Mouse (Mus musculus) layer of hippocampus, adult 11-12 months (tissue): Measurements from ENCODE around the gene Zfp719.

Experiments
- DNase-seq: peaks from one replicate; pipeline ENCODE4 v3.0.0; 2022; ENCODE audit warnings: low spot score

Zfp719 gene

DNA sequence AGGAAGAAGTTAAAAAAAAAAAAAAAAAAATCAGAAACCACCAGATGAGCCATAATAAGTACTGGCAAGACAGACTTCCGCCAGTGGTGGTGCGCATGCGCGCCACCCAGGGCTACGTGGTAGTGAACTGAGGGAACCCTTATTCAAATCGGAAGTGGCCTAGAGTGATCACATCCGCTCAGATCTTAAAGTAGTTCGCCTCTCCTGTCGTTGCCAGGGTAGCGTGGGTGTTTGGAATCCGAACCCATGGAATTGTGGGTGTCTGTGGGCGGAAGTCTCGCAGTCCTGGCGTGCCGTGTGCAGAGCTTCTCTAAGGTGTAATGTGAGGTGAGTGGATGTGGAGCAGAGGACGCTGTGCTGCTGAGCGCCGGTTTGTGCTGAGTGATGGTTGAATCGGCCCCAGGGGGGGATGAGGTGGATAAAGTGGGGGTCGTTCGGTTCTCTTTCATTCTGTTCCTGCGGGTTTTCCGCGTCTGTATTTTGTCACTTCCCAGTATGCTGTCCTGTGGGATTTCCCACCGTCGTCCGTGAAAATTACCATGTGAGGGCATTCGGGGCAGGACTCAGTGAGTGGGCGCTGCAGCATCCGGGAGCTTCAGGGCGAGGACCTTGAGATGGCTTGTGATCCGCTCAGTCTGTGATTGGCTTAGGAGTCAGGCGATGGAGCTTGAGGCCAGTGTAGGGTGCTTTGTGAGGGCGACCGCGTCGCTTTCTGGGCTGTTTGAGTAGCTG lies at the start of gene Zfp719:
Gene Zfp719, plus strand, starts transcription at position 171 of the 732 bp plus-strand sequence.
- peak; percentile 94 for DNase-seq

DNA sequence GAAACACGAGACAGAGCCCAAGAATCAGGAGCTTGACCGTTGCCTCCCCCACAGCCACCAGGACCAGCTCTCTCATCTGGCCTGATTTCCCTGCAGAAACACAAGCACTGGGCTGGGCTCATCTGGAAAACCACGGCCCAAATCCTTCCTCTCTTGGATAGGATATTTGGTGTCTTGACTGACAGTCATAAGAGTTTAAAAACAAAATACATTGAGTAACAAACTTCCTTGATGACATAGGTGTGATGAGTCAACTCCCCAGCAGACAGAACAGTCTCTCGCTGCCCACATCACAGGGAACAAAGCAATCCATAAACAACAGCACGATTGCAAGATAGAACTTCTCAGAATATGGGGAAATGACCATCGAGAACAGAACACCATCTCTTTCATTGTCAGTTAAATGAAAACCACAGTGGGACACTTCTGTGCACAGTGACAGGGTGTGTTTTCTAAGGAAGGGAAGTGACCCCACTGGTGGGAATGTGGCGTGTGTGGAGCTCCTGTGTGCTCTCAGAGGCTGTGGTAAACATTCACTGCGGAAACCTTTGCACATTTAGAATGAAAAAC lies 49.1 kb upstream of the Zfp719 start:
- DNase-seq: no peak

DNA sequence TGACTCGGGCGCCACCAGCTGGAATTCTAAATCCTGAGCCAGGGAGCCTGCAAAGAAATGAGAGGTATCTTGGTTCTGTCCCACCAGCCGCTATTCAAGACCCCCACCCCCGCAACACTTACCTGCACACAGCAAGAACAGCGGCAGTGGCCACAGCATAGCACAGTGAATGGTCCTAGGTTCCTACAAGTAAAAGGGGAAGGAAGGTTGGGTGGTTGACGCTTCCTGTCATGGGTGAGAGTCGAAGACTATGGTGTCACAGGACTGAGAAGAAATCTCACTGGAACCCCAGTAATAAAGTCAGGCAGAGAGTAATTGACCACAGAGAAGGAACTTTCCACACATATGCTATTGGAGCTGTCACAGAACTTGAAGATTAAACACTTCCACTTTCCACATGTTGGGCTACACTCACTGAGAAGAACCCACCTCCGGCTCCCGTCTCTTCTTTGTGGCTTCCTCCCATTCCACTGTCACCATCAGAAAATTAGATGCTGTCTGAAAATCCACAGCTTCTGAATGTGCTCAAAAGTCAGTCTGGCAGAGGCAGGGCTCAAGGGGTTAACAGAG lies 46.4 kb upstream of the Zfp719 start:
- DNase-seq: peak; percentile 39

DNA sequence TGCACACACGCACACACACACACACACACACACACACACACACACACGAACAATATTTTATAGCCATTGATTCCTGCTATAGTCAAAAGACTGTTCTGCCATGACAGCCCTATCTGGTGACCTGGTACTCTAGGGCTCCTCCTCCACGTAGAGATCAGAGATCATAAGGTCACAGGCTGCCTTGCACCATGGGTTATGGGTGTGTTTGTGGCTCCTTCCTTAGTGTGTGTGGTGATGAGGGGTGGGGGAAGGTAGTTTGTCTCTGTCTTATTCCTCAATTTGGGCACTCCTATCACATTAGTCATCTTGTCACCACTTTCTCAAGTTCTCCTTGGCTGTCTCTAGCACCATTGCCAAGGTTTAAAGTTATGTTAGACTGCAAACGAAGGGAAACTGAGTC lies 40.9 kb upstream of the Zfp719 start:
- no peak for DNase-seq

DNA sequence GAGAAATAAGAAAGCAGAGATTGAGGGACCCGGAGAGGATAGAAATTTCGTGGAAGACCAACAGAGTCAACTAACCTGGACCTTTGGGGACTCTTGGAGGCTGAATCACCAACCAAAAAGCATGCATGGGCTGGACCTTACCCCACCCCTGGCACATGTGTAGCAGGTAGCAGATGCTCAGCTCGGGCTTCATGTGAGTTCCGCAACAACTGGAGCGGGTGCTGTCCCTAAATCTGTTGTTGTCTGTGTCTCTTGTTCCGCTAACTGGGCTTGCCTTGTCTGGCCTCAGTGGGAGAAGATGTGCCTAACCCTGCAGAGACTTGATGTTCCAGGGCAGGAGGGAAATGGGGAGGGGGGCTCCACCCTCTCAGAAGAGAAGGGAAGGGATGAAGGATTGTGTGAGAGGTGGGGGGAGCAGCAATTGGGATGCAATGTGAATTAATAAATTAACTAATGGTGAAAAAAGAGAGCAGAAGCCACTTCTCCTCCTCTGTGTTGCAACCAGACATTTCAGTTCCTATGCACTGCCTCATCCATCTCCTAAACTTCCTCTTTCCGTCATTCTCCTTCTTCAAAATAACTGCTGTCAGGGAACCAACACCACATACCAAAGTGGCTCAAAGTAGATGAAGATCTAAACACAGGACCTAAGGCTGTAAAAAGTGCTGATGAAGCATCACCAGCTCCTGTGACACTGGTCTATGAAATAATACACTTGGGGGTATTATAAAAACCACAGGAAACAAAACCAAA lies 35.0 kb upstream of the Zfp719 start, which contains the start of gene Cd33:
Gene Cd33, minus strand, starts transcription at position 204 of the 753 bp plus-strand sequence.
- DNase-seq: peak; percentile 42

DNA sequence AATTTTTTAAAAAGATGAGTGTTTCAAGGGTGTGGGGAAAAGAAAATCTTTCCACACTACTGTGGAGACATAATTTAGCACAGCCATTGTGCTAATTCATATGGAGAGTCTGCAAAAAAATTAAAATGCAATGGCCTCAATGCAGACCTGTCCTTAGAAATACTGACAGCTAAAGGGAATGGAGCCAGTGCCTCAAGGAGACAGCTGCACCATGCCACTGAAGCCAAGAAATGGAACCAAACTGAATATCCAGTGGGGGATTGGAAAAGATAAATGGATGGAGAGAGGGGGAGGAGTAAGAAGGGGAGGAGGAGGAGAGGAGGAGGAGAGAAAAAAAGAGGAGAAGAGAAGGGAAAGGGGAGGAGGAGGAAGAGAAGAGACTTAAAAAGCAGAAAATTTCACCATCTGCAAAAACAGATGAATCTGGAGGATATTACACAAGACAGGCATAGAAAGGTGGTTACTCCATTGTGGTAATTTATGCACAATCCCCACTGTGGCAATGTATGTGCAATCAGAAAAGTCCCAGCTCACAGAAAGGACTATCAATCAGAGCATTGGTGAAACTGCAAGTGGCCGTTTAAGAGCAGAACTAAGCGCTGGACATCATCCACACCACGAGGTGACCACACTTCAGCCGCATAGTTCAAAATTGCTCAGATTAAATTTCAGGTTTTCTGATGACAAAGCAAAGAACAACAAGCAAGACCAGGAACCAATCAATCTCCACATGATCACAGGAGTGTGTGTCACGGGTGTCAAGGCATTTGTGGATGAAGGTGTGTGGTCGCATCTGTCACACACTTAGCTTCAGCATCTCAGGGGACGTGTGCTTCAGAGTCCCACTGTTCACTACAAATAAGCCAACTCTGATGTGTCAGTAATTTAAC lies 33.5 kb upstream of the Zfp719 start:
- no peak for DNase-seq

DNA sequence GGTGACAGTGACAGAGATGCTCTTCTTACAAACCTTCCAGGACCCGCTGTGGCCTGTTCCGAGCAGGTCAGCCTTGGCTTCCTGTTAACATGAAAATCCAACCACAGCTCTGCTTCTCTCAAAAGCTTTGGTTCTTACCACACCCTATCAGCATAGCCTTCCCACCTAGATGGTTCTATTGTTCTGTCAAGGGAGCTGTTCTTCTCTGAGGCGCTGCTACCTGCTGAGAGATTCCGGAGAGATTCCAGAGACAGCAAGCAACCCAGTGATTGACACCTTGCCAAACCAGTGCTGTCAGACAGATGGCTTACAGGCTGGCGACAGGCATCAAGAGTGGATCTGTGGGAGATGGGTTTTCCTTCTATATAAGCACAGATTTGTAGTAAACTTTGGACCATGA lies 31.7 kb upstream of the Zfp719 start:
- no peak for DNase-seq

DNA sequence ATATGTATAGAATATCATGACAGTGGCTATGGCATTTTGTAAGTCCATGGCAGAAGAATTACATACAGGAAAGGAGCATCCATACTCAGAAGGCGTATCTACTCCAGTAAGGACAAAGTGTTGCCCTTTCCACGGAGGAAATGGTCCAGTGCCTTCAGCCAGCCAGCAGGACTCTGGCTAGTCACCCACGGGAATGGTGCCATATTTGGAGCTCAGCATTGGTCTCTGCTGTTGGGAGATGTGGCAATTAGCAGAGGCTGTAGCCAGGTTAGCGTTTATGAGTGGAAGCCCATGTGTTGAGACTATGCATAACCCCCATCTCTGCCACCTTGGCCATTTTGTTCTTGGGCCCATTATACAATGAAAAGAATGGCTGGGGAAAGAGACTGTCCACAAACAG lies 31.2 kb upstream of the Zfp719 start:
- no peak for DNase-seq

DNA sequence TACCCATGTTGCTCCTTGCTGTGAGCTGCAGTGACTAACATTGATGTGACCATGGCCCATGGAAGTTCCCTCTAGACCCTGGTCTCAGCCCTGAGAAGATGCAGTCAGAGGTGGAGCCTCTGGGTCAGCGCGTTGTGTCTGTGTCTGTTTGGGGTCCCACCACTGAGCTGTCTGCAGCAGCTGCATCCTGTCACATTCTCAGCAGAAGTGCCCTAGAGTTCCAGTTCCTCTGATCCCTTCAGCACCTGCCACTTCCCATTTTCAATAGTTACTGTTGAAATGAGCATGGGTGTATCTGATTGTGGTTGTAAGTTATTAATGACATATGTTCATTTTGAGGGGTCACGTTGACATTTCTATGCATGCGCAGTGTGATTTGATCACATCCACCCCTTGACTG lies 26.3 kb upstream of the Zfp719 start:
- DNase-seq: peak; percentile 40

DNA sequence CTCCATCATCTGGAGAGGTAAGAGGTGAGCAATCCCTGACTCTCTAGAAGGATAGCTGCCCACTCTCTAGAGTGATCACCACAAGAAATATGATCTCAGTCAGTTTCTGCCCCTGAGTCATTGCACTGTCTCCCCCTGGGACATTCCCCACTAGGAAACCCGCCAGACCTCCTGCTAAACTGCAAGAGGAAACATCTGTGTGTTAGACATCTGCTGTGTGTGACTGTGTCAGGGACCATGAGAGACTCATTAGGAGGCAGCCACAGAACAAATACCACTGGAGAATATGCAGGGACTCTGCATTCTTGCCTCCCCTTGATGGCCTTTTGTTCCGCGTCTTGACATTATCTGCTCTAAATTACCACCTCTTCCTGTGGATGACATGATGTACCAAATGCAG lies 24.9 kb upstream of the Zfp719 start:
- DNase-seq: no peak

DNA sequence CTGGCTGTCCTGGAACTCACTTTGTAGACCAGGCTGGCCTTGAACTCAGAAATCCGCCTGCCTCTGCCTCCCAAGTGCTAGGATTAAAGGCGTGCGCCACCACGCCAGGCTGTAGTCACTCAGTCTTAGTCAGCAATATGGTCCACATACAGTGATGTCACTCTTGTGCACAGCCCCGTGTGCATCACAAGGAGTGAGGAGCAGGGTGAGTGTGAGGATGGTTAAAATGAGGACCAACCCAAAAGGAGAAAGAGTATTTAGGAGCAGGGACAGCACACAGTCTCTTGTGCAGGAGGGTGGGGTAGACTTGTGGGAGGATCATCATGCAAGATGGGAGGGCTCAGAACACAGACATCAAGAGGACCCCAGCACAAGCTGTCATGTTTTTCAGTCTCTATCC lies 24.1 kb upstream of the Zfp719 start:
- no peak for DNase-seq

DNA sequence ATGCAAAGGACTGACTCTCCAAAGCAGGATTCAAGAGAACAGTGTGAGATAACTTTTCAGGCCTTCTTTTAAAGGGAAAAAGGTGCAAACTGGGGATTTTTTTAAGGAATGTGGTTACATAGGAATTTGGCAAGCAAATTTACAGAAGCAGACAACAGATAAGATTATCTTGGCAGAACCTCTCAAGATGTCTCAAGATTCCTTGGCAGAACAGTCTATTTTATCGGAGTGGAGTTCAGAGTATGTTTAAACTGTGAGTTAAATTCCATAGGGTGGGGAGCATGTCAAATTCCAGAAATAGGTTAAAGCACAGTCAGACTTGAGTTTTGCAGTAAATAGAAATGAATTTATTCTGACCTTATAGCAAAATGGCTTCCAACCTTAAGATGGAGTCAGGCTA lies 22.5 kb upstream of the Zfp719 start:
- DNase-seq: no peak

DNA sequence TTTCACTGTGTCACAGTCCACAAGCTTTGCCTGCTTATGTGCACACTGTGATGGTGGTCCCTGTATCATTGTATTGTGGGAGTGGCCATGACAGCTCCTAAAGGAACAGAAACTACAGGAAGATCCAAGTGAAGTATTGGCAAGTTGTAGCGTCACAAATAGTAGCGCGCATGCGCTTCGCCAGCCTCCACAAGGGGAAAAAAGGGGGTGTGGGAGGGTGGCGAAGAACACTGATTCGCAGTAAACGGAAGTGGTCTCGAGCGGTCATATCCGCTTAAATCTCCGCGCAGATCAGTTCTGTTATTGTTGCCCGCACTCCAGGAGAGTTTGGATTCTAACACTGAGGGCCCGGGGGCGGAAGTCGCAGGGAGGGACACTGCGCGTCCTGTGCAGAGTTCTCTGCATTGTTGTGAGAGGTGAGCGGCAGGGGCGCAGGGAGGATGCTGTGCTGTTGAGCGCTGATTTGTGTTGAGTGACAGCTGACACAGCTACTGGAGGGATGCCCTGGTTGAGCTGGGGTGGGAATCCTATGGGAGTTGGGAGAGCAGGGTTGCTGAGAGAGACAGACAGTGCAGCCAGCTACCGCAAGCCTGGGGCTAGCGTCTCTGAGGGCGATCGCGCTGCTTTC lies 17.3 kb upstream of the Zfp719 start, which contains the start of gene Zfp658:
Gene Zfp658, plus strand, starts transcription at position 251 of the 628 bp plus-strand sequence.
- peak; percentile 91 for DNase-seq

DNA sequence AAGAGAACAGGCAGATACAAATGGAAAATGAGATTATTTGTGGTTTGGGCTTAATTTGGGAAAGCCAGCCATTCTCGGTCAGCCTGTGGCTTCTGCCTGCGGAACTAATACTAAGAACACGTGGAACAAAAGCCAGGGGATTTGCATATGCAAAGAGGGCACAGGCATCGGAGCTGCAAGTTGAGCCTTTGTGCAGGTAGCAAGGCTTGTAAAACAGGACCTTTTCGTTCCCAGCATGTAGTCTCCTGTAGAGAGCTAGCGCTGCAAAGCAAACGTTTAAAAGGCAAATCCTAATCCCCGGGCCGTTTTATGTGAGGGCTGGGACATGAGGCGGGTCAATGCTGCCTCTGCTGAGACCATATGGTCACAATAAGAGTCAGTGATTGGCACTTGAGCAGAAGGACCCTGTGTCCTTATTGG lies 16.7 kb upstream of the Zfp719 start:
- no peak for DNase-seq

DNA sequence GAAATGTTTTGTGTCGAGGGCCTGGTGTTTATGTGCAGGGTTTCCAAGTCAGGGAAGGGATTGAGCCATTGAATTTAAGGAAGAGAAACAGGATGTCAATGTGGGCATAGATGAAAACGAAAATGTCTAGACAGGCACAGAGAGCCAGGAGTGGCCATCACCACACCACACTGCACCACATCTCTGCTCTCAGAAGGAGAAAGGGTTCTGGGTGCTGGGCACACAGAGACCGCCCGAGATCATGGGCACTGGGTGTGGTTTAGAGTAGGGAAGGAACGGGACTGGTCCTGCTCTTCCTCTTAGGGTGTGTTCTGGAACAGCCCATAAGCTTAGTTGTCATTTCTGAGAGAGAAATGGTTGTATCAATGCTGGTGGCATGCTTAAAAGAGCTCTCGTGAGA lies 16.1 kb upstream of the Zfp719 start:
- DNase-seq: no peak

DNA sequence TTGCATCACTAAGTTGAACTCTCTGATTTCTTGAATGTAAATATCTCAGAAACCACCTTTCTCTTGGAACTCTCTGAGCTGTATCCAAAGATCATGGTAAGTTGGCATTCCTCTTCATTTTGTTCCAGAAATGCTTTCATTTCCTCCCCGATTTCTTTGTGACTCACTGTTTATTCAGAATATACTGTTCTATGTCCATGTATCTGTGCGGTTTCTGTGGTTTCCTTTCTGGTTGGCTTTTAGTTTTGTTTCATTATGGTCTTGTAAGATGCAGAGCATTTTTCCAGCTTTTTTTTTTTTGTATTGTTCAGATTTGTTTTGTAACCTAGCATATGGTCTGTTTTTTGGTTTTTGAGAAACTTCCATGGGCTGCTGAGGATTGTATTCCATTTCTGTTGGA lies 8.2 kb upstream of the Zfp719 start:
- DNase-seq: no peak

DNA sequence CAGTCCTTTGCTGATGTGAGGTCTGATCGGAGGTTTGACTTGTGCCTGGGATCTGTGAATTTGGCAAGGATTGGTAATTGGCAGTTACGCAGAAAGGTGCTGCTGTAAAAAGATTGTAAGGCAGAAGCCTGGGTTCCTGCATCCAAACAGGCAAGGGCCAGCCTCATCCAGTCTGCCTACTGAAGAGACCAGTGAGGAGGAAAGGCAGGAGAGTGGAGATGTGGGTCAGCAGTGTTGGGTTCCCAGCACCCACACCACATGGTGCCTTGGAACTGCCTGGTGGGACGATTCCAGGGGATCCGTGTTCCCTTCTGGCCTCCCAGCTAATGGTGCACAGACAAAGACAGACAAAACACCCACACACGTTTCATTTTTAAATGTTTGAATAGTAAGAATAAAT lies 1.1 kb downstream of the Zfp719 start:
- peak; percentile 26 for DNase-seq

DNA sequence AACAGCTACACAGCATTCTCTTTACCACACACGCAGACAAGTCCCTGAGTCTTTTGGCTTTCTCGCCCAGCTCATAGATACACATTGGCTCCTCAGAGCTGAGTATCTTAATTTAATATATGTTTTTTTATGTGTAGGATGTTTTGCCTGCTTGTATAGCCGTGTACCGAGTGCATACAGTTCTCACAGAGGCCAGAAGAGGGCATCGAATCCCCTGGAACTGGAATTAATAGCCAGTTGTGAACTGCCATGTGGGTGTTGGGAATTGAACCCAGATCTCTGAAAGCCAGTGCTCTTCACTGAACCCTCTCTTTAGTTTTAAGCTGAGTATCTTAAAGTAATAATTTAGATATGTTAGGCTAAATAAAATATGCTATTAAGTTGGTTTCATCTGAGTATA lies 5.4 kb downstream of the Zfp719 start:
- no peak for DNase-seq

DNA sequence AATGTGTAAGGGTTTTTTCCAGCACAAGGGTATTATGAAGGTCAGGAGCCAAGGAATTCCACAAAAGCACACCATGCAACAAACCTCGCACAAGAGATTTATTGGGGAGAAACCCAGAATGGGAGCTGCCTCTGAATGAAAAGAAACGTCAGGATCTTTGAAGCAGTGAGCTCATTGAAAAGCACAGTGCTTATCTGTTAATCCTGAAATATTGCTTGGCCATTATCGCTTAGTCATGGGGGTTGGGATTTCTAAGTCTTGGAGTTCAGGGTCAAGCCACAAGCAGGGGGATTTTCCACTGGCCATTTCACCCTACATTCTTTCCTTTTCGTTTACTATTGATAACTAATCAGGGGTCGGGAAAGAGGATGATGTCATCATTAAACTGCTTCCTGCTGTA lies 22.5 kb downstream of the Zfp719 start:
- DNase-seq: no peak

DNA sequence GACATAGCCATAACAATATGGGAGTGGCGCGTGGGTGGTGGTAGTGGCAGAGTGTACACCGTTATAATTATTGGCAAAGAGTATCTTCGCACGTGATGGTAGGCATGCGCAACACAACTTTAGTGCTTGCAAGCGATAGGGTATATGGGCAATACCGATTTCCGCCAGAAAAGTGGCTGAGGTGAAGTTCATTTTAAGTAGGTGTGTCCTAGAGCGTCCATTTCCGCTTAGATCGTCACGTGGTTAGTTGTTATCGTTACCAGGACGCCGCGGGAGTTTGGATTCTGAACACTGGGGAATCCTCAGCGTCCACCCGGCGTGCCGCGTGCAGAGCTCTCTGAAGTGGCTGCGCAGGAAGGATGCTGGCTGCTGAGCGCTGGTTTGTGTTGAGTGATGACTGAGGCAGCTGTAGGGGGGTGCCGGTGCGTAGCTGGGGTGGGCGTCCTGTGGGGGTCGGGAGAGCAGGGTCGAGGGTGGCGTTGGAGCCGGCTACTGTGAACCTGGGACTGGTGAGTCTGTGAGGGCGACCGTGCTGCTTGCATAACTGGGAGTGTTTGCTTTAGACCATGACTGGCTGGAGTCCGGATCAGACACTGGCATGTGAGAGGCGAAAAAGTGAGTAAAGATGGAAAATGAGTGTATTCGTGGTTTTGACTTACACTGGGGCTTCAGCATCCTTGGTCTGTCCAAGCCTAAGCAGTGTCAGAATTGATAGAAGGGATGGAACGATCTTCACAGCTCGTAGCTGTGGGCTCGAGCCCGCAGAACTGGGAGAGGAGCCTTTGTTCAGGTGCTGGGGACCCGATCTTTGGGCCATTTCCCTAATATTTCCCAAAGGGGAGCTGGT lies 27.7 kb downstream of the Zfp719 start, which contains the start of gene Zfp819:
Gene Zfp819, plus strand, starts transcription at position 274 of the 847 bp plus-strand sequence.
- DNase-seq: peak; percentile 70
